Mouse (Mus musculus): ENCODE data around the gene Ern1. TPM values are rescaled to one million over a fixed set of nuclear protein-coding genes. Genes with fewer than 3 reads are reported as not detected.
"Not testable (repeated sequence)": the region's sequence is repeated elsewhere in the genome, so short reads cannot be mapped to it uniquely, and the experiment has no call there.

Gene Ern1
- polyA plus RNA-seq, 1 experiment from 2014 or later: 7.6 TPM

DNA sequence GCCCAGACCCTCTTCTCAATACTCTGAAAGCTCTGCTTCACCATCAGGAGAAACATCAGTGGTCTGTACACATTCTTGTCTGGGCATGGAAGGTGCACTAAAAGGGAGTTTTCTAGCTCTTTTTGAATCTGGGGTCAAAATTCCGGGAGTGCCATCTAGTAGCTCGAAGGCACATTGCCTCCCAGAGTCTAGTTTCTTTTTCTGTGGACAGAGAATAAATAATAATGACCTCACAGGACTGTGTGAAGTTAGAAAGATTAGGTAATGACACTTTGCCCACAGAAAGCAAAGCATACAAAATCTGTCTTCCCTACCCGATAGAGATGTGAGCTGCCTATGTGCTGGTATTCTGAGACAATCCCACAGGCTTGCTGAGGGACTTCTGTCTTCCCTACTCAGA lies 77.1 kb downstream of the Ern1 start:
- no peak for DNase-seq (ENCODE audit: low spot score)
- H3K36me3 ChIP-seq (ENCODE audit: control insufficient read depth, insufficient read depth, low read length): peaks cover 37% of the 10 kb centered on the region
- H3K27me3 ChIP-seq (replicated peaks; ENCODE audit: control insufficient read depth, insufficient read depth, low read length): no peaks in the 10 kb centered on the region
- H3K9ac ChIP-seq (ENCODE audit: low read length): no peak overlapping the region
- no peaks in the 10 kb centered on the region for H3K4me1 ChIP-seq (replicated peaks; ENCODE audit: control insufficient read depth, insufficient read depth, low read length)
- H3K9me3 ChIP-seq (ENCODE audit: control insufficient read depth, low read length): no peaks in the 10 kb centered on the region
- no peak for ATAC-seq (replicated peaks; ENCODE audit: low FRiP score, low TSS enrichment, low read depth)
- WGBS: 85% methylated on average over 3 of the region's 3 CpGs
- H3K27ac ChIP-seq (ENCODE audit: low read depth): no peak overlapping the region
- H3K4me2 ChIP-seq (ENCODE audit: low read length): no peak overlapping the region
- H3K4me3 ChIP-seq (ENCODE audit: low read depth, low read length): no peak overlapping the region

DNA sequence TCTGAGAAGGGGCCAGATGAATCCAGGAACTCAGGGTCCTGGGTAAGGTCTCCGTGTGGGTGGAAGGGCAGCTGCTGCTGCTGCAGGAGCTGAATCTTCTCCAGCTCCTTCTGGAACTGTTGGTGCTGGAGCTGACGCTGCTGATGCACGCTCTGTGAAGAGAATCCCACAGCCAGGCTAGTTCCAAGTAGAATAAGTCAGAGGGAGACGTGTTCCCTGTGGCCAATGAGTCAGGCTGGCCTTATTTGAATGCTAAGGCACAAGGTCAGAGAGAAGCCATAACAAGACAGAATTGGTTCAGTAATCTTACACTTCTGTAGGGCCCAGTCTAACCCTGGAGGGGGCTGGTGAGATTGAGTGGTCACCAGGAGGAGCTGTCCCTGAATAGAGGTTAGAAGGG lies 77.6 kb downstream of the Ern1 start:
- ATAC-seq (replicated peaks; ENCODE audit: low FRiP score, low TSS enrichment, low read depth) (no peak), DNase-seq (ENCODE audit: low spot score) (no peak)
- no peak overlapping the region for H3K4me2 ChIP-seq (ENCODE audit: low read length)
- H3K9ac ChIP-seq (ENCODE audit: low read length): no peak overlapping the region
- no peaks in the 10 kb centered on the region for H3K4me1 ChIP-seq (replicated peaks; ENCODE audit: control insufficient read depth, insufficient read depth, low read length)
- H3K4me3 ChIP-seq (ENCODE audit: low read depth, low read length): no peak overlapping the region
- 57% methylated on average over 4 of the region's 4 CpGs for WGBS
- H3K36me3 ChIP-seq (ENCODE audit: control insufficient read depth, insufficient read depth, low read length): peaks cover 41% of the 10 kb centered on the region
- H3K27me3 ChIP-seq (replicated peaks; ENCODE audit: control insufficient read depth, insufficient read depth, low read length): no peaks in the 10 kb centered on the region
- H3K27ac ChIP-seq (ENCODE audit: low read depth): no peak overlapping the region
- no peaks in the 10 kb centered on the region for H3K9me3 ChIP-seq (ENCODE audit: control insufficient read depth, low read length)

DNA sequence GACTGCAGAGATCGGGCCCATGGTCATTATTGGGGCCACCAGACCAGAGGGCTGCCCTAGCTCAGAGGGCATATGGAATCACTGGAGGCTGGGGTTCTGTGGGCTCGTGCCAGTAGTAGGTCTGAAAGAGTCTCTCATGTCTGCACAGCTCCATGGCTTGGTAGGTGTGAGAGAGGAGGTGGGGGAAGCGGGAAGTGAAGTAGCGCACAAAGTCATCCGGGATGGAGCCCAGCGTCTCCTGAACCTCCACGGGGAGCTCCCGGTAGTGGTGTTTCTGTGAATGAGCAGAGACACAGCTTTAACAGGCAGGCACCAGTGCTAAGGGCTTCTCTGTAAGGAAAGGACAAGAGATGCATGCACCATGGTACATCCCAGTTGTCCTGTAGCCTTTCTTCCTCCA lies 89.2 kb downstream of the Ern1 start:
- no peak for ATAC-seq (replicated peaks; ENCODE audit: low FRiP score, low TSS enrichment, low read depth)
- no peaks in the 10 kb centered on the region for H3K9me3 ChIP-seq (ENCODE audit: control insufficient read depth, low read length)
- H3K4me1 ChIP-seq (replicated peaks; ENCODE audit: control insufficient read depth, insufficient read depth, low read length): no peaks in the 10 kb centered on the region
- no peak for DNase-seq (ENCODE audit: low spot score)
- WGBS: 93% methylated on average over 8 of the region's 8 CpGs
- no peaks in the 10 kb centered on the region for H3K27me3 ChIP-seq (replicated peaks; ENCODE audit: control insufficient read depth, insufficient read depth, low read length)
- no peak overlapping the region for H3K4me2 ChIP-seq (ENCODE audit: low read length)
- H3K4me3 ChIP-seq (ENCODE audit: low read depth, low read length): no peak overlapping the region
- H3K36me3 ChIP-seq (ENCODE audit: control insufficient read depth, insufficient read depth, low read length): peaks cover 32% of the 10 kb centered on the region
- H3K27ac ChIP-seq (ENCODE audit: low read depth): no peak overlapping the region
- no peak overlapping the region for H3K9ac ChIP-seq (ENCODE audit: low read length)

DNA sequence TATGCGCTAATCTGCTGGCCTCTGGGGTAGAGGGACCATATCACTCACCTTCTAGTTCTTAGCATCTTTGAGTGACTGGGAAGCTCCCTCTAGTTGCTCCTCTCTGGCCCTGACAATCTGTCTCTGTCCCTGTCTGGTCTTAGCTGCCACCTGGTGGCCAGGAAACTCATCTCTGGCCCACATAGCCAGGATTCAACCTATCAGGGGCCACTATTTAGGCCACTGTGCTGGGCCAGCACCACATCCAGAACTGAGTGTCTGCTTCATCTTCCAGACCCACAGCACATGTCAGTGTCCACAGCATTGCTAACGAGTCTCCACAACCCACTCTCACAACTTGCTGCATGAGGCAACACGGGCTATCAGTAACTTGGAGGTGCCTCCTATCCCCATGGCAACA lies 90.0 kb downstream of the Ern1 start:
- ATAC-seq (replicated peaks; ENCODE audit: low FRiP score, low TSS enrichment, low read depth): no peak
- no peak for DNase-seq (ENCODE audit: low spot score)
- WGBS: 90% methylated on average over 3 of the region's 3 CpGs

DNA sequence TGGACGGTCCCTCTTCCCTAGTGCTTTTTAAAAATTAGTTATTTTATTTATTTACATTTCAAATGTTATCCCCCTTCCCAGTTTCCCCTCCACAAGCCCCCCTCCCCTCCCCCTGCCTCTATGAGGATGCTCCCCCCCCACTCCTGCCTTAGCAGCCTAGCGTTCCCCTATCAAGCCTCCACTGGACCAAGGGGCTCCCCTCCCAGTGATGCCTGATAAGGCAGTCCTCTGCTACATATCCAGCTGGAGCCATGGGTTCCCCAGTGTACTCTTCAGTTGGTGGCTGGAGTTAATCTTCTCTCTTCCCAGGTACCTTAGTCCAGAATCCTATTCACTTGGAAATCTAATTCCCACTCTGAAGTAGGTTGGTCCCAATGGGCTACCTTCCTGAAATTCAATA lies 93.6 kb downstream of the Ern1 start:
- not testable (repeated sequence) for H3K27ac ChIP-seq (ENCODE audit: low read depth); ATAC-seq (replicated peaks; ENCODE audit: low FRiP score, low TSS enrichment, low read depth); H3K9me3 ChIP-seq (ENCODE audit: control insufficient read depth, low read length); H3K36me3 ChIP-seq (ENCODE audit: control insufficient read depth, insufficient read depth, low read length); DNase-seq (ENCODE audit: low spot score); H3K27me3 ChIP-seq (replicated peaks; ENCODE audit: control insufficient read depth, insufficient read depth, low read length); H3K9ac ChIP-seq (ENCODE audit: low read length); H3K4me1 ChIP-seq (replicated peaks; ENCODE audit: control insufficient read depth, insufficient read depth, low read length); H3K4me3 ChIP-seq (ENCODE audit: low read depth, low read length); H3K4me2 ChIP-seq (ENCODE audit: low read length)
- 75% methylated on average over 2 of the region's 2 CpGs for WGBS

More for the DNA sequence above, 90.0 kb downstream of the Ern1 start:
- Histone ChIP-seq H3K4me3 (ENCODE audit: low read depth, low read length) (no peak overlapping the region), H3K27me3 (replicated peaks; ENCODE audit: control insufficient read depth, insufficient read depth, low read length) (no peaks in the 10 kb centered on the region), H3K9ac (ENCODE audit: low read length) (no peak overlapping the region), H3K36me3 (ENCODE audit: control insufficient read depth, insufficient read depth, low read length) (peaks cover 28% of the 10 kb centered on the region), H3K4me1 (replicated peaks; ENCODE audit: control insufficient read depth, insufficient read depth, low read length) (no peaks in the 10 kb centered on the region), H3K9me3 (ENCODE audit: control insufficient read depth, low read length) (no peaks in the 10 kb centered on the region), H3K27ac (ENCODE audit: low read depth) (no peak overlapping the region), H3K4me2 (ENCODE audit: low read length) (no peak overlapping the region)

DNA sequence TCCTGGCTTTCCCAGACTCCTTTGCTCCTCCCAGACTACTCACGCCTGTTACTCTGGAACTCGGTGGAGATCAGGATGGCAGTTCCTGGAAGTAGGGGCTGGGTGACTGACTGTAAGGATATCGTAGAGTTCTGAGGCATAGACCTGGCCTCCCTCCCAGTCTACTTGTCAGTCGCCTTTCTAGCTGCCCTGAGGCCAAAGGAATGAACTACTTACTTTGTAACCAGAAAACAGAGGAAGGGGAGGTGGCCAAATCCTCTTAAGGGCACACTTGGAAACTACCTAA lies 94.4 kb downstream of the Ern1 start:
- Histone ChIP-seq H3K27ac (ENCODE audit: low read depth) (no peak overlapping the region), H3K4me1 (replicated peaks; ENCODE audit: control insufficient read depth, insufficient read depth, low read length) (peaks cover 9% of the 10 kb centered on the region; the same call in 1 of the 2 replicates), H3K27me3 (replicated peaks; ENCODE audit: control insufficient read depth, insufficient read depth, low read length) (no peaks in the 10 kb centered on the region), H3K36me3 (ENCODE audit: control insufficient read depth, insufficient read depth, low read length) (peaks cover 3% of the 10 kb centered on the region), H3K9me3 (ENCODE audit: control insufficient read depth, low read length) (no peaks in the 10 kb centered on the region), H3K4me2 (ENCODE audit: low read length) (no peak overlapping the region), H3K4me3 (ENCODE audit: low read depth, low read length) (no peak overlapping the region), H3K9ac (ENCODE audit: low read length) (no peak overlapping the region)
- DNase-seq (ENCODE audit: low spot score): no peak
- 59% methylated on average over 4 of the region's 4 CpGs for WGBS
- no peak for ATAC-seq (replicated peaks; ENCODE audit: low FRiP score, low TSS enrichment, low read depth)

DNA sequence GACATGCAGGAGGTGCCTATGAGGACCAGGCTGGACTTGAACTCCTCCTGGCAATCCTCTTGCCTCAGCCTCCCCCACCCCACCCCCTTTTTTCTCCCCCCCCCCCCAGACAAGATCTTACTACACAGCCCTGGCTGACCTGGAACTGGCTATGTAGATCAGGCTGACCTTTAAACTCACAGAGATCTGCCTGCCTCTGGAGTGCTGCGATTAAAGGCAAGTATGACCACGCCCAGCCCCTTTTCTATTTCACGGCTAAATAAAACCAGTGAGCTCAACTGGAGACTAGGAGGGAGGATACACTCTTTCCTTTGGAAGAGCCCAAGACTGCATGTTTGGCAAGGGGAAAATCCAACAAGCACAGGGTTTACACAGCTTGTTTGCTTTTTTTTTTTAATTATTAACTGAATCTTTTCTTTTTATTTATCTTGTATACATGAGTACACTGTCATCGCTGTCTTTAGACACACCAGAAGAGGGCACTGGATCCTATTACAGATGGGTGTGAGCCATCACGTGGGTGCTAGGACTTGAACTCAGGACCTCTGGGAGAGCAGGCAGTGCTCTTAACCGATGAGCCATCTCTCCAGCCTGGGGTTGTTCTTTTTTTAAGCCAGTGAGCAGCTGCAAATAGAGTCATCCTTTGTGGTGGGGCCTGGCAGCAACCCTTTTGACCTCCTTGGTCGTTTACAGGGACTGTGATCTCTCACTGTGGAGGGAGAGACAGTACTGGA lies 94.9 kb downstream of the Ern1 start:
- peaks cover 9% of the 10 kb centered on the region; the same call in 1 of the 2 replicates for H3K4me1 ChIP-seq (replicated peaks; ENCODE audit: control insufficient read depth, insufficient read depth, low read length)
- WGBS: 61% methylated on average over 7 of the region's 7 CpGs
- H3K27me3 ChIP-seq (replicated peaks; ENCODE audit: control insufficient read depth, insufficient read depth, low read length): no peaks in the 10 kb centered on the region
- no peak for ATAC-seq (replicated peaks; ENCODE audit: low FRiP score, low TSS enrichment, low read depth)
- no peak overlapping the region for H3K4me3 ChIP-seq (ENCODE audit: low read depth, low read length)
- no peak for DNase-seq (ENCODE audit: low spot score)
- no peak overlapping the region for H3K4me2 ChIP-seq (ENCODE audit: low read length)
- no peak overlapping the region for H3K27ac ChIP-seq (ENCODE audit: low read depth)
- H3K9me3 ChIP-seq (ENCODE audit: control insufficient read depth, low read length): no peaks in the 10 kb centered on the region
- no peaks in the 10 kb centered on the region for H3K36me3 ChIP-seq (ENCODE audit: control insufficient read depth, insufficient read depth, low read length)
- H3K9ac ChIP-seq (ENCODE audit: low read length): no peak overlapping the region

DNA sequence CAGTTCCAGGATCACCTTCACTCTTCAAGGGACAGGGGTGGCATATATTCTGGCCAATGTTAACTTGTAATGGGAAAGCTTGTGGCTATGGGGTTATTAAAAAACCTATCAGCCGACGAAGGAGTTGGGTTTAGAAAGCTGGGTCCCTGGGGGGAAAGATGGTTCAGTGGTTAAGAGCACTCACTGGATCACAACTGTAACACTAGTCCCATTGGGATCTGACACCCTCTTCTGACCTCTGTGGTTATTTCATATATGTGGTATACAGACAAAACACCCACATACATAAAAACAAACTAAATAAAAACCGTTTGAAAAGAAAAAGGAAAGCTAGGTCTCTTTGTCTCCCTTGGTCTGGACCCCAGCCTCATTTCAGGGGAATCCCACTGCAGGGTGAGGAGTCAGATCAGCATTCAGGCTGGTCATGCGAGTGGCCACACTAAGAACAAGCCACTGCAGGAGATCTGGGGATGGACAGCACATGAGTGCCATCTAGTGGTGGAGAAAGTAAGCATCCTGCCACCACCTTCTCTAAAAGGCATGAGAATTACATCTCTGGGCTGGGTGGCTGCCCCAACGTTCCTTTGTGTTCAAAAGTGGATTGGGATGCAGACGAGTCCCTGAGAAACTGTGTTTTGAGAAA lies 96.0 kb downstream of the Ern1 start:
- Histone ChIP-seq H3K9ac (ENCODE audit: low read length) (no peak overlapping the region), H3K27me3 (replicated peaks; ENCODE audit: control insufficient read depth, insufficient read depth, low read length) (no peaks in the 10 kb centered on the region), H3K9me3 (ENCODE audit: control insufficient read depth, low read length) (no peaks in the 10 kb centered on the region), H3K4me2 (ENCODE audit: low read length) (no peak overlapping the region), H3K27ac (ENCODE audit: low read depth) (no peak overlapping the region), H3K36me3 (ENCODE audit: control insufficient read depth, insufficient read depth, low read length) (no peaks in the 10 kb centered on the region), H3K4me3 (ENCODE audit: low read depth, low read length) (no peak overlapping the region), H3K4me1 (replicated peaks; ENCODE audit: control insufficient read depth, insufficient read depth, low read length) (peaks cover 9% of the 10 kb centered on the region; the same call in 1 of the 2 replicates)
- WGBS: 33% methylated on average over 6 of the region's 6 CpGs
- peak; percentile 82 for DNase-seq (ENCODE audit: low spot score)
- ATAC-seq (replicated peaks; ENCODE audit: low FRiP score, low TSS enrichment, low read depth): peak; percentile 50

DNA sequence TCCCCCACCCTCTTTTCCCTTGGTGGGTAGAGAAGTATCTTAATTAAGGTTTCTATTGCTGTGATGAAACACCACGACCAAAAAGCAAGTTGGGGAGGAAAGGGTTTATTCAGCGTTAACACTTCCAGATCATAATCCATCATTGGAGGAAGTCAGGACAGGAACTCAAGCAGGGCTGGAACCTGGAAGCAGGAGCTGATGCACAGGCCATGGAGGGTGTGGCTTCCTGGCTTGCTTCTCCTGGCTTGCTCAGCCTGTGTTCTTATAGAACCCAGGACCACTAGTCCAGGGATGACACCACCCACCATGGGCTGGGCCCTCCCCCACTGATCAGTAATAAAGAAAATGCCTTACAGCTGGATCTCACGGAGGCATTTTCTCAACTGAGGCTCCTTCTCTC lies 96.9 kb downstream of the Ern1 start:
- Histone ChIP-seq H3K9me3 (ENCODE audit: control insufficient read depth, low read length) (no peaks in the 10 kb centered on the region), H3K9ac (ENCODE audit: low read length) (no peak overlapping the region), H3K4me3 (ENCODE audit: low read depth, low read length) (no peak overlapping the region), H3K27me3 (replicated peaks; ENCODE audit: control insufficient read depth, insufficient read depth, low read length) (no peaks in the 10 kb centered on the region), H3K36me3 (ENCODE audit: control insufficient read depth, insufficient read depth, low read length) (no peaks in the 10 kb centered on the region), H3K4me1 (replicated peaks; ENCODE audit: control insufficient read depth, insufficient read depth, low read length) (peaks cover 9% of the 10 kb centered on the region; the same call in 1 of the 2 replicates), H3K4me2 (ENCODE audit: low read length) (no peak overlapping the region), H3K27ac (ENCODE audit: low read depth) (no peak overlapping the region)
- ATAC-seq (replicated peaks; ENCODE audit: low FRiP score, low TSS enrichment, low read depth): no peak
- 43% methylated on average over 3 of the region's 3 CpGs for WGBS
- DNase-seq (ENCODE audit: low spot score): no peak
